Mouse (Mus musculus) limb, embryonic 10.5 days (tissue): Measurements from ENCODE around the gene Yes1. TPM values are rescaled to one million over a fixed set of nuclear protein-coding genes. Genes with fewer than 3 reads are reported as not detected.
"Not testable (repeated sequence)": the region's sequence is repeated elsewhere in the genome, so short reads cannot be mapped to it uniquely, and the experiment has no call there.

Experiments used
- DNase-seq: peaks from one replicate; pipeline ENCODE4 v3.0.0-alpha.2; 2017; ENCODE audit warnings: low spot score
- H3K27ac ChIP-seq: fragments of 300-500 bp; sonication (generic); 2 replicates; pipeline ENCODE4 v1.5.1; 2016; ENCODE audit warnings: mild to moderate bottlenecking
- H3K27me3 ChIP-seq: fragments of 300-500 bp; sonication (generic); 2 replicates; pipeline ENCODE4 v1.6.1; 2016; ENCODE audit warnings: low read depth, mild to moderate bottlenecking; ENCODE audit not compliant: poor library complexity, severe bottlenecking
- H3K36me3 ChIP-seq: fragments of 300-500 bp; sonication (generic); 2 replicates; pipeline ENCODE4 v1.6.1; 2016; ENCODE audit warnings: mild to moderate bottlenecking, moderate library complexity
- H3K4me1 ChIP-seq: fragments of 300-500 bp; sonication (generic); 2 replicates; pipeline ENCODE4 v1.6.1; 2016
- H3K4me3 ChIP-seq: fragments of 300-500 bp; sonication (generic); 2 replicates; pipeline ENCODE4 v1.5.1; 2016; ENCODE audit warnings: mild to moderate bottlenecking, moderate library complexity
- H3K9me3 ChIP-seq: fragments of 300-500 bp; sonication (generic); replicated peaks from 2 replicates; pipeline ENCODE4 v1.6.1; 2016; ENCODE audit warnings: mild to moderate bottlenecking
- WGBS: fragments of 180-500 bp; shearing (Covaris S2); methylation state at CpG from one replicate; pipeline ENCODE4 v1.1.7; 2016; 5-methylcytosine and 5-hydroxymethylcytosine counted together
- polyA plus RNA-seq: library from polyadenylated mRNA; unstranded; fragments of >200 nt; fragmentation: Nextera tagmentation; extraction: Ambion mirVana; gene quantifications from 2 replicates; pipeline ENCODE4 v1.2.1, GENCODE M21; 2016

The Yes1 gene
- polyA plus RNA-seq, 1 experiment from 2014 or later = 35.7 TPM

GRCm38 (mm10) chr5:32713703-32714467 lies 102.9 kb downstream of the Yes1 start:
- WGBS = 2% methylated on average over 55 of the region's 55 CpGs
- no peaks in the 10 kb centered on the region for H3K27me3 ChIP-seq

GRCm38 (mm10) chr5:32717726-32718125 lies 106.8 kb downstream of the Yes1 start:
- no peak overlapping the region for H3K27ac ChIP-seq
- peaks cover 7% of the 10 kb centered on the region for H3K4me1 ChIP-seq
- no peak overlapping the region for H3K4me3 ChIP-seq
- DNase-seq = no peak
- H3K36me3 ChIP-seq = no peaks in the 10 kb centered on the region
- 70% methylated on average over 1 of the region's 1 CpGs for WGBS
- no peaks in the 10 kb centered on the region for H3K27me3 ChIP-seq
- H3K9me3 ChIP-seq = no peaks in the 10 kb centered on the region

More at GRCm38 (mm10) chr5:32713703-32714467, 102.9 kb downstream of the Yes1 start:
- Histone ChIP-seq H3K27ac (peak overlapping the region; percentile 83), H3K4me1 (peaks cover 5% of the 10 kb centered on the region), H3K4me3 (peak overlapping the region; percentile 66), H3K36me3 (no peaks in the 10 kb centered on the region), H3K9me3 (no peaks in the 10 kb centered on the region)
- DNase-seq = peak; percentile 92

DNA sequence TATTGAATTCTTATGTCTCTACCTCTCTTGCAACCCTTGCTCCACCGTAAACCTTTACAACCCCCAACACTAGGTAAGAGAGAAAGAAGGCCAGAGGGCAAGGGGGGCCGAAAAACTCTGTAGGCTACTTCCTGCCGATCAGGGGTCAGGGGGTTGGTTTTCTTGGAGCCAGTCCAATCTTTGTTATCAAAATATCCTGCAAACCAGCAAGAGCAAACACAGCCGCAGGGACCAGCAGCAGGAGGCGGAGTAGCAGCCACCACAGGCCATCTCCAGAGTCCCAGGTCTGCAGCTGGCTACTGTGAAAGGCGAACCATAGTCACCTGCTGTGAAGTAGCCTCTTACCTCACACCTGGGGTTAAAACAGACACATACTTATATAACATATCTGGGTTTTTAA lies 107.9 kb downstream of the Yes1 start:
- Histone ChIP-seq H3K36me3 (no peaks in the 10 kb centered on the region), H3K4me1 (peaks cover 3% of the 10 kb centered on the region), H3K9me3 (no peaks in the 10 kb centered on the region), H3K27ac (no peak overlapping the region), H3K27me3 (no peaks in the 10 kb centered on the region), H3K4me3 (no peak overlapping the region)
- DNase-seq = no peak
- WGBS = 69% methylated on average over 6 of the region's 6 CpGs

GRCm38 (mm10) chr5:32720416-32720815 lies 109.4 kb downstream of the Yes1 start:
- Histone ChIP-seq H3K27ac (no peak overlapping the region), H3K9me3 (peaks cover 2% of the 10 kb centered on the region; the same call in 1 of the 2 replicates), H3K4me3 (no peak overlapping the region), H3K27me3 (no peaks in the 10 kb centered on the region), H3K36me3 (no peaks in the 10 kb centered on the region), H3K4me1 (peaks cover 3% of the 10 kb centered on the region)
- 84% methylated on average over 9 of the region's 9 CpGs for WGBS
- no peak for DNase-seq

- peaks cover 3% of the 10 kb centered on the region for H3K4me1 ChIP-seq
- WGBS = 74% methylated on average over 3 of the region's 3 CpGs
- H3K36me3 ChIP-seq = no peaks in the 10 kb centered on the region
- peaks cover 2% of the 10 kb centered on the region; the same call in 1 of the 2 replicates for H3K9me3 ChIP-seq
- H3K27me3 ChIP-seq = no peaks in the 10 kb centered on the region
- no peak overlapping the region for H3K27ac ChIP-seq
- DNase-seq = no peak
- no peak overlapping the region for H3K4me3 ChIP-seq
Observed at GRCm38 (mm10) chr5:32721316-32721715, 110.3 kb downstream of the Yes1 start.

GRCm38 (mm10) chr5:32722263-32722662 lies 111.3 kb downstream of the Yes1 start:
- WGBS = 78% methylated on average over 7 of the region's 7 CpGs
- Histone ChIP-seq H3K4me1 (peaks cover 3% of the 10 kb centered on the region), H3K9me3 (peaks cover 2% of the 10 kb centered on the region; the same call in 1 of the 2 replicates), H3K27me3 (no peaks in the 10 kb centered on the region), H3K27ac (no peak overlapping the region), H3K4me3 (no peak overlapping the region), H3K36me3 (no peaks in the 10 kb centered on the region)
- DNase-seq = no peak

DNA sequence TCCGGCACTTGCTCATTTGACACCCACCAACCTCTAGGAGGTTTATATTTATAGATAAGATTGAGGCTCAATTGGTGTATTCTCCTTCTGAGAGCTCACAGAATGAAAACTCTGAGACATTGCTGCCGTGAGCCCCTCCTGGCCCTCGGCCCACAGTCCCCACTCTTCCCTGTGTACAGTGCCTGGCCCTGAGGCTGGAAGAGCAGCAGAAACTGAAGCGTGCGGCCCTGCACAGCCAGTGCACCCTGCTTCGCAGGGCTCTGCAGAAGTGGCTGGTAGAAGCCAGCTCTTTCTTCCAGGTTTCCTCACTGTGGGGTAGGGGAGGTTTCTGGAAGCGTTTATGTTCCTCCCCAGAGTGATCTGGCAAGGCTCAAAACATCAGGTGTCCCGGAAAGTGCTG lies 111.7 kb downstream of the Yes1 start:
- H3K27me3 ChIP-seq, DNase-seq, H3K36me3 ChIP-seq, H3K9me3 ChIP-seq, H3K27ac ChIP-seq, H3K4me3 ChIP-seq, H3K4me1 ChIP-seq: not testable (repeated sequence)
- 86% methylated on average over 8 of the region's 8 CpGs for WGBS

DNA sequence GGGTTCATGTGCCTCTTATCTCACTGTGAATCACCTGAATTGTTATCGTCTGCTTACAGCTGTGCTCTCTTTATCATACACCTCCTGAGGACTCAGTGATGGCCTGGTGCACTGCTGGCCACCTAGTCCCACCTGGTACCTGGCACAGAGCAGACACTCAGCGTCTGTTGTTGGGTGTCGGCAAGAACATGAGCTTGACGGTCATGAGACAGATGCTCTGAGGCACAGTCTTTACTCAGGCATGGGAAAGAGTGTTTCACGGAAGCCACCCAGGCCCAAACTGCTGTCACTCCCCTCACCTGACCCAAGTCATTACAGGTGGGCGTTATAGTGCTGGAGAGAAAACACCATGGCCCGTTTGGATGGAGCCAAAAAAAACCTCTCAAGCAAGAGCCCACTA lies 113.0 kb downstream of the Yes1 start:
- H3K9me3 ChIP-seq = peaks cover 2% of the 10 kb centered on the region; the same call in 1 of the 2 replicates
- 88% methylated on average over 7 of the region's 7 CpGs for WGBS
- H3K36me3 ChIP-seq = no peaks in the 10 kb centered on the region
- H3K27ac ChIP-seq = no peak overlapping the region
- no peak overlapping the region for H3K4me3 ChIP-seq
- H3K4me1 ChIP-seq = peaks cover under 1% of the 10 kb centered on the region
- H3K27me3 ChIP-seq = no peaks in the 10 kb centered on the region
- DNase-seq = no peak

DNA sequence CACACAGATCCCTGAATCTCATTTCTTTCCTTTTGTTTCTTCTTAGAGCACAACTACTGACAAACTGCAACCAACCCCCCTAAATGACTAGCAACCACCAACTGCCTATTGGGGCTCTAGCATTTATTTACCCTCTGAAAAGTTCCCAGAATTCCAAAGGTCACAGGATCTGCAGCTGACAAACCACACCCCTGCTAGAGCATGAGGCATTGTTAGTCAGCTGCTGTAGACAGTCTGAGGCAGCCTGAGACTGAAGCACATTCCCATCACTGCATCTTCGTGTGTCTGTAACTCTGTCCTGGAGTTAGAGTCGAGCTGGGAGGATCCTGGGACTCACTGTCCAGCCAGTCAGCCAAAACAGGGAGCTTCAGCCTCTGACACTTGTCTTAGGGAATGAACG lies 114.4 kb downstream of the Yes1 start:
- H3K36me3 ChIP-seq, H3K4me3 ChIP-seq, DNase-seq, H3K27me3 ChIP-seq, H3K27ac ChIP-seq, H3K9me3 ChIP-seq, H3K4me1 ChIP-seq: not testable (repeated sequence)
- WGBS = 78% methylated on average over 3 of the region's 3 CpGs

DNA sequence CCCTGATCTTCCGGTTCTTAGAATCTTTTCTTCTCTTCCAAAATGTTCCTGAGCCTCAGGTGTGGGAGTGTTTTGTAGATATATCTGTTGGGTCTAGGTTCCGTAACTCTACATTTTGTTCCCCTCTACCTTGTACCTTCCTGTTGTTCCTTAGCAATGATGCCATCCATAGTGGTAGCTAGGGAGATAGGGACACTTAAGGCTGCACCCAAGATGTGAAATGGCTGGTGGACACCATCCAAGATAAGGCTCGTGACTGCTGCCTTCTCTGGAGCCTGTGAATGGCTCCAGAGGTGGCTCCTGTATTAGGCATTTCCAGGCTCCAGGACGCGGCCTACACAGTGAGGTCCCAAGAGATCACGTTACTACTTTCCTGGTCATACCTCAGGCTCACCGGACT lies 117.3 kb downstream of the Yes1 start:
- Histone ChIP-seq H3K27ac (no peak overlapping the region), H3K27me3 (no peaks in the 10 kb centered on the region), H3K4me1 (no peaks in the 10 kb centered on the region), H3K4me3 (no peak overlapping the region), H3K36me3 (peaks cover 4% of the 10 kb centered on the region), H3K9me3 (peaks cover 2% of the 10 kb centered on the region; the same call in 1 of the 2 replicates)
- DNase-seq = no peak
- WGBS = 88% methylated on average over 7 of the region's 7 CpGs

GRCm38 (mm10) chr5:32728851-32729250 lies 117.9 kb downstream of the Yes1 start:
- Histone ChIP-seq H3K27me3 (no peaks in the 10 kb centered on the region), H3K27ac (no peak overlapping the region), H3K4me1 (no peaks in the 10 kb centered on the region), H3K9me3 (peaks cover 2% of the 10 kb centered on the region; the same call in 1 of the 2 replicates), H3K36me3 (peaks cover 9% of the 10 kb centered on the region), H3K4me3 (no peak overlapping the region)
- WGBS = 87% methylated on average over 8 of the region's 8 CpGs
- no peak for DNase-seq

- not testable (repeated sequence) for H3K27ac ChIP-seq, H3K4me3 ChIP-seq, DNase-seq, H3K27me3 ChIP-seq, H3K9me3 ChIP-seq, H3K4me1 ChIP-seq
- H3K36me3 ChIP-seq = peaks cover 46% of the 10 kb centered on the region
- 95% methylated on average over 6 of the region's 6 CpGs for WGBS
Observed at GRCm38 (mm10) chr5:32733892-32734291, 122.9 kb downstream of the Yes1 start.

- Histone ChIP-seq H3K4me1 (no peaks in the 10 kb centered on the region), H3K27me3 (no peaks in the 10 kb centered on the region), H3K36me3 (peaks cover 49% of the 10 kb centered on the region), H3K4me3 (no peak overlapping the region), H3K9me3 (peaks cover 2% of the 10 kb centered on the region; the same call in 1 of the 2 replicates), H3K27ac (no peak overlapping the region)
- WGBS = 90% methylated on average over 6 of the region's 6 CpGs
- no peak for DNase-seq
Observed at GRCm38 (mm10) chr5:32735779-32736178, 124.8 kb downstream of the Yes1 start.
